Mouse (Mus musculus) midbrain, postnatal 0 days (tissue): Measurements from ENCODE around the gene Hspb1. TPM values are rescaled to one million over a fixed set of nuclear protein-coding genes. Genes with fewer than 3 reads are reported as not detected.

Experiments used
- ATAC-seq: fragments of 200-750 bp; cut with Nextera tagmentation; 2 replicates; pipeline ENCODE4 v1.8.0; 2017; ENCODE audit warnings: moderate number of reproducible peaks, mild to moderate bottlenecking, moderate TSS enrichment, moderate library complexity; ENCODE audit not compliant: low FRiP score
- DNase-seq: peaks from one replicate; pipeline ENCODE4 v3.0.0-alpha.2; 2015; ENCODE audit warnings: low spot score
- H3K27ac ChIP-seq: fragments of 300-500 bp; sonication (generic); 2 replicates; pipeline ENCODE4 v1.5.1; 2014; ENCODE audit warnings: low read depth, mild to moderate bottlenecking, low read length, mixed read lengths
- H3K27me3 ChIP-seq: fragments of 300-500 bp; sonication (generic); 2 replicates; pipeline ENCODE4 v1.6.1; 2014; ENCODE audit warnings: low read length, control low read depth, mixed read lengths; ENCODE audit not compliant: insufficient read depth
- H3K36me3 ChIP-seq: fragments of 300-500 bp; sonication (generic); 2 replicates; pipeline ENCODE4 v1.6.1; 2014; ENCODE audit warnings: low read length, control low read depth, mixed read lengths; ENCODE audit not compliant: insufficient read depth
- H3K4me1 ChIP-seq: fragments of 300-500 bp; sonication (generic); 2 replicates; pipeline ENCODE4 v1.6.1; 2014; ENCODE audit warnings: mild to moderate bottlenecking, control low read depth, antibody characterized with exemption, low read length, mixed read lengths; ENCODE audit not compliant: insufficient read depth
- H3K4me2 ChIP-seq: fragments of 300-500 bp; sonication (generic); 2 replicates; pipeline ENCODE4 v1.6.1; 2014; ENCODE audit warnings: low read depth, mild to moderate bottlenecking, low read length, mixed read lengths; ENCODE audit not compliant: poor library complexity, severe bottlenecking
- H3K4me3 ChIP-seq: fragments of 300-500 bp; sonication (generic); 2 replicates; pipeline ENCODE4 v1.5.1; 2014; ENCODE audit warnings: low read depth, mild to moderate bottlenecking, low read length, moderate library complexity
- H3K9ac ChIP-seq: fragments of 300-500 bp; sonication (generic); replicated peaks from 2 replicates; pipeline ENCODE4 v1.6.1; 2014; ENCODE audit warnings: mild to moderate bottlenecking, low read length, moderate library complexity, mixed read lengths; ENCODE audit not compliant: poor library complexity, severe bottlenecking
- H3K9me3 ChIP-seq: fragments of 300-500 bp; sonication (generic); 2 replicates; pipeline ENCODE4 v1.6.1; 2016; ENCODE audit warnings: low read length, control low read depth
- CTCF ChIP-seq: IDR thresholded peaks from 2 replicates; pipeline ENCODE4 v1.5.1; 2016; ENCODE audit warnings: antibody characterized with exemption, mild to moderate bottlenecking
- WGBS: fragments of 180-500 bp; shearing (Covaris S2); extraction: QIAGEN DNeasy Blood & Tissue Kit; methylation state at CpG from one replicate; pipeline ENCODE4 v1.1.7; 2014; 5-methylcytosine and 5-hydroxymethylcytosine counted together
- polyA plus RNA-seq: library from polyadenylated mRNA; unstranded; fragments of >200 nt; fragmentation: Nextera tagmentation; extraction: Ambion mirVana; gene quantifications from 2 replicates; pipeline ENCODE4 v1.2.1, GENCODE M21; 2015
- total RNA-seq: library from RNA; depleted of rRNA; stranded (reverse); fragments of >200 nt; gene quantifications from 2 replicates; pipeline ENCODE4 v1.2.3, GENCODE M21; 2014

Hspb1 gene
- total and polyA plus RNA-seq, 2 experiments from 2014 or later, result 19.2 to 28.8 TPM

DNA sequence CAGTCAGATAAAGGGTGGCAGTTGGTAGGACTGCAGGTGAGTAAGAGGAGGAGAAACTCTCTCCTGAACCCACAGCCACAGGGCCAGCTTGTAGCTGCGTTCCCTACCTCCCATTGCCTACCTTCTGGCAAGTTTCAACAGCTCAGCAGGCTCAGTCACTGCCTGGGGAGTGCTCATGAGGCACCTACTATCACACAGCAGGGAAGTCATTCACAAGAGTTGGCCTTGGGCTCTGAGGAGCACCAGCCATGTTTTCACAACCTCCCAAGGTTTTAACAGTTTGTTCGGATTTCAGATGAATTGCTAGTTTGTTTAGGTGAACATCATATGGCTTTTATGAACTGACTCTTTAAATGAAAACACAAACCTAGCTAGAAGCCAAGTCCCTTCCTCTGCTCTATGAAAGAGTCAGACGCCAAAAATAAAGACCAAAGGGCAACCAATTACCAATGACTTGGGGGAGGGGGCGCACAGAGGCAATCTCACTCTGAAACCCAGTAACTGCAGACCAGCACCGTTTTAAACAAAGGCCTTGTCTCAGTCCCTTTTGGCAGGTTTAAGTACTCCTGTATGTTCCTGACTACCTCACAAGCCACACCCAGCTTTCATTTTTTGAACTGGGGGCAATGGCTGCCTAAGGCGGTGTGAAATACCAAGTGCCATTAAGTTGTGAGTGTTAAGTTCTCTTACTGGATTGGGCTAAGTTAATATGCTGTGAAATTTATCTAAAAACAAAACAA lies 42.1 kb downstream of the Hspb1 start:
- no peak for TF ChIP-seq CTCF
- no peaks in the 10 kb centered on the region; the same call in 1 of the 2 replicates for H3K4me1 ChIP-seq
- H3K27ac ChIP-seq, result no peak overlapping the region
- no peak for ATAC-seq
- WGBS, result 82% methylated on average over 6 of the region's 6 CpGs
- no peak overlapping the region for H3K4me2 ChIP-seq
- H3K9me3 ChIP-seq, result no peaks in the 10 kb centered on the region
- peaks cover 20% of the 10 kb centered on the region; the same call in 1 of the 2 replicates for H3K36me3 ChIP-seq
- H3K4me3 ChIP-seq, result no peak overlapping the region
- no peaks in the 10 kb centered on the region for H3K27me3 ChIP-seq
- DNase-seq, result no peak
- no peak overlapping the region for H3K9ac ChIP-seq

DNA sequence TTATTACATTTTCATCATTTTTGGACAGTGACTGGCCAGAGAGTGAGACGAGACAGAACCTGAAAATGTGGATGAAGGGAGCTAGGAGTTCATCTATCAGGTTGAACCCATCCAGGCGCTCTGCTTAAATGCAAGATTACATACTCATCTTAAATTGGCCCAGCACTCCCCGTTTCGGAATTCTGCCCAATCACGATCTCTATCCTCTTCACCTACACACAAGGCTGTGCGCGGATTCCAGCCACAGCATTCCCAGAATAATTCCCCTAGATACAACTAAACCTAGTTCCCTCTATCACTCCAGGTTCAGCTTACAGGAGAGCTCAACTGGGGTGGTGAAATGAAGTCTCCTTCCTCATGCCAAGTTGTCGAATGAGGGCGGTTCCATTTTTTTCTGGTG lies 43.8 kb downstream of the Hspb1 start:
- no peak for ATAC-seq
- Histone ChIP-seq H3K27me3 (no peaks in the 10 kb centered on the region), H3K4me3 (peak overlapping the region; percentile 10; the same call in 1 of the 2 replicates), H3K9me3 (no peaks in the 10 kb centered on the region), H3K4me1 (no peaks in the 10 kb centered on the region; the same call in 1 of the 2 replicates), H3K27ac (no peak overlapping the region), H3K9ac (no peak overlapping the region), H3K4me2 (peak overlapping the region; percentile 54), H3K36me3 (peaks cover 19% of the 10 kb centered on the region; the same call in 1 of the 2 replicates)
- DNase-seq, result no peak
- no peak for TF ChIP-seq CTCF
- WGBS, result 89% methylated on average over 9 of the region's 9 CpGs

DNA sequence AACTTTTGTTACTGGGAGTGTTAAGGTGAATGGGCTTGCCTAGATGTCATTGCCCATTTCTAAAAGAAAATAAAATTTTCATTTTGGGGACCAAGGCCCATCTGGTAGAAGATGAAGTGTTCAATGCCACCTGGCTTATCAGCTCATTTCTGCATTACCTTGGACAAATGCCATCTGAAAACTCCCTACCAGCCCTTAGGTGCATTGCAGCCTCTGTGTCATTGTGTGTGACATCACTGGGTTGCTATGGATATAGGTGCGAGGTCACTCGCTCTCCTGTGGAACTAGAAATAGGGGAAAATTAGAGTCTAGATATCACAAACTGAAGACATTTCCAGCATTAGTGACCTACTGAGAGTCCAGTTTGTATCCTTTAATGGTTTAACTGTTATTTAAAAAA lies 44.6 kb downstream of the Hspb1 start:
- H3K4me2 ChIP-seq, result peak overlapping the region; percentile 54

DNA sequence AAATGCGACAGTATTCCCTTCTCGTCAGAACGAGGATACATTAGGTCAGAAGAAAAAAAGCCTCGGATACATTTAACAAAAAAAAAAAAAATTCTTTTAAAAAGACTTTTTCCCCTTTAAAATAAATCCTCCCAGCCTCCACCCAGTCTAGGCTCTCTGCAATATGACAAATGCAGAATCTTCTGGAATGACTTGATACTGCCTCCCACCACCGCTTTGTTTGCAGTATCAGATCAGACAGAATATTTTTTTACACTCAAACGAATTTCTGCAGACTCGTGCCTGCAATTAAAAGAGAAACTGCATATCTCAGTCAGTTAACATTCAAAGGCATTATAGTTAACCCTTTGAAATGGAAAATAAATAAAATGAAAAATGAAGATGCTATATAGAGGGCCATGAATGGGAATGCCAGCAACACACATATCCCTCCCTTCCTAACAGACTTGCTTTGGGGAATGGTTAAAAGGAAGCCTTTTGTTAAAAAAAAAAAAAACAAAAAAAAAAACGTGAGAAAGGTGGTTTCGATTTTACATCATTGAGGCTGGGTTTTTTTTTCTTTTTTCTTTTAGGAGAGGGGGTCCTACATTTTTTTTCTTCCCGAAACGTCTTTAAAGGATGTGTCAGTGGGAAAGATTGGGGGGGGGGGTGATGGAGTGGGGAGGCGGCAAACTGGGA lies 45.6 kb downstream of the Hspb1 start:
- no peak for TF ChIP-seq CTCF
- peak; percentile 44 for DNase-seq
- Histone ChIP-seq H3K4me1 (no peaks in the 10 kb centered on the region; the same call in 1 of the 2 replicates), H3K4me2 (peak overlapping the region; percentile 54), H3K4me3 (peak overlapping the region; percentile 65), H3K27ac (peak overlapping the region; percentile 99), H3K27me3 (no peaks in the 10 kb centered on the region), H3K9me3 (no peaks in the 10 kb centered on the region), H3K36me3 (0 out of 2 replicates have a peak, but pooled peaks cover 12% of the 10 kb centered on the region), H3K9ac (peak overlapping the region; percentile 97)
- WGBS, result 5% methylated on average over 12 of the region's 12 CpGs
- no peak for ATAC-seq

More for the DNA sequence above, 44.6 kb downstream of the Hspb1 start:
- 47% methylated on average over 2 of the region's 2 CpGs for WGBS
- ATAC-seq (no peak), DNase-seq (peak; percentile 75)
- Histone ChIP-seq H3K36me3 (0 out of 2 replicates have a peak, but pooled peaks cover 12% of the 10 kb centered on the region), H3K4me1 (no peaks in the 10 kb centered on the region; the same call in 1 of the 2 replicates), H3K4me3 (peak overlapping the region; percentile 65), H3K27ac (peak overlapping the region; percentile 32; the same call in 1 of the 2 replicates), H3K27me3 (no peaks in the 10 kb centered on the region), H3K9ac (peak overlapping the region; percentile 97), H3K9me3 (no peaks in the 10 kb centered on the region)
- TF ChIP-seq CTCF, result no peak

DNA sequence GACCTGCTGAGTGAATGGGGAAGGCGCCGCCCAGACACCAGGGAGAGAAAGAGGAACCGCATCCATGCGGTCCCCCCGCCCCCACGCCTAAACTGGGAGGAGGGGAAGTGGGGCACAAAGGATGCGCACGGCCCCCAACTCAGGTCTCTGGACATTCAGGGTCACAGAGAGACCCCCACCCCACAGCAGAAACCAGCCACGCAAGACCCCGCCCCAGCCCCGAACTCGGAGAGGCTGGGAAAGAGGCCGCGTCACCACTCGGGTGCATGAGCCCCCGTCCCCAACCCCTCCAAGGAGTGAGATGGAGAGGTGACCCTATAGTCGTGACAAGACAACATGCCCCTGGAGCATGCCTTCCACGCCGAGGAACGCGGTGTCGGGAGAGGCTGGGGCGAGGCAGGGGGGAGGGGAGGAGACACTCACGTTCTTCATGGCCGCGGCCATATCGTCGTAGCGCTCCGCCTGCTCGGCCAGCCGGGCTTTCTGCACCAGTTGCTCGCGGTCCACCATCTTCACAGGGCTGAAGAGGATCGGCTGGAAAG lies 46.3 kb downstream of the Hspb1 start:
- no peaks in the 10 kb centered on the region; the same call in 1 of the 2 replicates for H3K4me1 ChIP-seq
- peak overlapping the region; percentile 54 for H3K4me2 ChIP-seq
- peak; percentile 76 for DNase-seq
- H3K36me3 ChIP-seq, result 0 out of 2 replicates have a peak, but pooled peaks cover 11% of the 10 kb centered on the region
- no peaks in the 10 kb centered on the region for H3K9me3 ChIP-seq
- H3K27ac ChIP-seq, result peak overlapping the region; percentile 99
- peak; percentile 78 for ATAC-seq
- H3K9ac ChIP-seq, result peak overlapping the region; percentile 97
- no peak for TF ChIP-seq CTCF
- WGBS, result under 1% methylated on average over 35 of the region's 35 CpGs
- H3K27me3 ChIP-seq, result no peaks in the 10 kb centered on the region
- peak overlapping the region; percentile 65 for H3K4me3 ChIP-seq
